Mouse (Mus musculus): ENCODE results near the gene Cgnl1.

DNA sequence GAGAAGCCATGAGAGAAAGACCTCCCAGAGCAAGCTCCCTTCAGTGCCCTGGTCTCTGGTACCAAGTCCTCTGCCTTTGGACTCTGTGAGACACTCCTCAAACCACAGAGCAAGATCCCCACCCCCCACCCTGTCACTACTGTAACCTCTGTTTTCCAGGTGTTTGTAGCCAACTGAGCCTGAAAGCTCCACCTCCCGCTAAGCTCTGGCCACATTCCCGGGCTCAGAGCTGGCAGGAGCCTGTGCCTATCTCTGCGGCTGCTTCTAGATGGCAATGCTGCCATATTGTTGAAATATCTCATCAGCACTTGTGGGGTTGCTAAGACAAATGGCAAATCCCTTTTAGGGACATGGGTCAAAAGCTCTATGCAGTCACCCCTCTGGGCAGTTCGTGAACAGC lies 159.5 kb downstream of the Cgnl1 start:
- no peak for TF ChIP-seq POLR2A (IDR thresholded peaks at IDR 0.05; ENCODE audit: low read depth, low read length)
- no peak for TF ChIP-seq CTCF (IDR thresholded peaks at IDR 0.05; ENCODE audit: extremely low read depth, insufficient read depth, insufficient read length, insufficient replicate concordance)

Measured in spleen, adult 2 months (tissue).